Mouse (Mus musculus) ES-Bruce4 (cell line): ENCODE results near the gene Cpsf6. TPM values are rescaled to one million over a fixed set of nuclear protein-coding genes. Genes with fewer than 3 reads are reported as not detected.
A peak's percentile ranks its signal among the peaks of the same experiment; 100 is the strongest.

Experiments used
- H3K27ac ChIP-seq: 2 replicates; pipeline ENCODE4 v1.5.1; 2012; ENCODE audit warnings: low read length, inconsistent platforms; ENCODE audit not compliant: insufficient read depth
- H3K27me3 ChIP-seq: 2 replicates; pipeline ENCODE4 v1.6.1; 2012; ENCODE audit warnings: mild to moderate bottlenecking, low read length, inconsistent platforms; ENCODE audit not compliant: control insufficient read depth, poor library complexity, insufficient read depth, severe bottlenecking
- H3K36me3 ChIP-seq: 2 replicates; pipeline ENCODE4 v1.6.1; 2012; ENCODE audit warnings: inconsistent platforms, mild to moderate bottlenecking, low read length, moderate library complexity; ENCODE audit not compliant: control insufficient read depth, poor library complexity, insufficient read depth, severe bottlenecking
- H3K4me1 ChIP-seq: one replicate; pipeline ENCODE4 v1.8.1; 2011; ENCODE audit warnings: low read length; ENCODE audit not compliant: control insufficient read depth, insufficient read depth
- H3K4me3 ChIP-seq: 2 replicates; pipeline ENCODE4 v1.5.1; 2011; ENCODE audit warnings: low read depth, mild to moderate bottlenecking, low read length
- H3K9ac ChIP-seq: 2 replicates; pipeline ENCODE4 v1.6.1; 2012; ENCODE audit warnings: low read depth, mild to moderate bottlenecking, inconsistent platforms; ENCODE audit not compliant: poor library complexity, severe bottlenecking
- H3K9me3 ChIP-seq: replicated peaks from 2 replicates; pipeline ENCODE4 v1.6.1; 2012; ENCODE audit warnings: mild to moderate bottlenecking, low read length, inconsistent platforms; ENCODE audit not compliant: control insufficient read depth, poor library complexity, insufficient read depth, severe bottlenecking
- CTCF ChIP-seq: IDR thresholded peaks from one replicate; pipeline ENCODE4 v1.8.1; 2011; ENCODE audit warnings: low read depth, low read length
- EP300 ChIP-seq: IDR thresholded peaks from 2 replicates; pipeline ENCODE4 v1.6.1; 2011; ENCODE audit warnings: low read depth, low read length; ENCODE audit not compliant: insufficient read depth
- POLR2A ChIP-seq: IDR thresholded peaks from one replicate; pipeline ENCODE4 v1.8.1; 2011; ENCODE audit warnings: low read length; ENCODE audit not compliant: insufficient read depth
- polyA plus RNA-seq: library from polyadenylated mRNA; stranded (reverse); fragments of >200 nt; gene quantifications from 2 replicates; pipeline ENCODE4 v1.2.4, GENCODE M21; 2011; ENCODE audit warnings: low read depth; ENCODE audit not compliant: missing spikeins, insufficient read depth, insufficient read length

The Cpsf6 gene
- polyA plus RNA-seq, 1 experiment: 205 TPM

DNA sequence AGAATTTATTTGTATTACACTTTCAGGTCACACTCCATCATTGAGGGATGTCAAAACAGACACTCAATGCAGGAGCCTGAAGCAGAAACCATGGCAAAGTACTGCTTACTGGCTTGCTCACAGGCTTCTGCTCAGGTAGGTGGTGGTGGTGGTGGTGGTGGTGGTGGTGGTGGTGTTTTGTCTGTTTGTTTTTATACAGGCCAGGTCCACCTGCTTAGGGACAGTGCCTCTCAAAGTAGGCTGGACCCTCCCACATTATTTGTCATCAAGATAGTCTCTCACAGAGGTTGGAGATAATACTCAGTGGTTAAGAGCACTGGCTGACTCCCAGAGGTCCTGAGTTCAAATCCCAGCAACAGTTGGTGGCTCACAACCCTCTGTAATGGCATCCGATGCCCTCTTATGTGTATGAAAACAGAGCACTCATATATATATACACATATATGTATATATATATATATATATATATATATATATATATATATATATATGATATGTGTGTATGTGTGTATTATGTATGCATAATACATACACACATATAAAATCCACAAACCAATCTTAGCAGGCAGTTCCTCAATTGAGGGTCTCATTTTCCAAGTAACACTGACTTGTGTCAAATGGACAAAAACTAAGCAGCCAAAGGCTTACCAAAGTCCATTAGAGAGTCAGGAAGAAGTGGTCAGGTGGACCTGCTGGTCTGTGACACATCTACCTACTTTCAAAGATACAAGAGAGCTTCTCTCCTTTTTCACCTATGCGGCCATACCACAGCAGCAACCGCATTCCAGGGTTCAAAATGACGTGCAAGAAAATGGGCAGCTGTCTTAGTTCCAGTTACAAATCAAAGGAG, 1.1 kb upstream of the Cpsf6 start:
- Histone ChIP-seq H3K27ac (no peak overlapping the region), H3K36me3 (no peaks in the 10 kb centered on the region), H3K27me3 (no peaks in the 10 kb centered on the region), H3K9ac (no peak overlapping the region), H3K9me3 (no peaks in the 10 kb centered on the region), H3K4me3 (no peak overlapping the region), H3K4me1 (peaks cover 2% of the 10 kb centered on the region)
- TF ChIP-seq POLR2A (no peak), EP300 (no peak), CTCF (no peak)

DNA sequence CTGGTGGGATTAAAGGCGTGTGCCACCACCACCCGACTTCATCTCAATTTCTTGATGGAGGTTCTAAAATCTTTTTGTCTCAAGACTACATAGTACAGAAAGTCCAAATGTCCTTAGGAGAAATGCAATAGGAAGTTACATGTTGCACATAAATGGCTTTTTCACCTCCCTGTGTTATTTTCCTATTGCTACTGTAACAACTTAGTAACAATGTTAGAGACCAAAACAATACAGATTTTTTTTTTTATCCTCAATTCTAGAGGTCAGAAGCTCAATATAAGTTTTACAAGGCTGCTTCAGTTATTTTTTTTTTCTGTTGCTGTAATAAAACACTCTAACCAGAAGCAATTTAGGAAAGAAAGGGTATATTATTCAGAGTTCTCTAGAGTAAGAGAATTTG, 374 bp downstream of the Cpsf6 start:
- H3K9ac ChIP-seq: no peak overlapping the region
- TF ChIP-seq EP300: no peak
- TF ChIP-seq POLR2A: no peak
- TF ChIP-seq CTCF: no peak
- peaks cover 2% of the 10 kb centered on the region for H3K4me1 ChIP-seq
- no peaks in the 10 kb centered on the region for H3K36me3 ChIP-seq
- H3K27ac ChIP-seq: no peak overlapping the region
- no peaks in the 10 kb centered on the region for H3K27me3 ChIP-seq
- no peak overlapping the region for H3K4me3 ChIP-seq
- no peaks in the 10 kb centered on the region for H3K9me3 ChIP-seq

DNA sequence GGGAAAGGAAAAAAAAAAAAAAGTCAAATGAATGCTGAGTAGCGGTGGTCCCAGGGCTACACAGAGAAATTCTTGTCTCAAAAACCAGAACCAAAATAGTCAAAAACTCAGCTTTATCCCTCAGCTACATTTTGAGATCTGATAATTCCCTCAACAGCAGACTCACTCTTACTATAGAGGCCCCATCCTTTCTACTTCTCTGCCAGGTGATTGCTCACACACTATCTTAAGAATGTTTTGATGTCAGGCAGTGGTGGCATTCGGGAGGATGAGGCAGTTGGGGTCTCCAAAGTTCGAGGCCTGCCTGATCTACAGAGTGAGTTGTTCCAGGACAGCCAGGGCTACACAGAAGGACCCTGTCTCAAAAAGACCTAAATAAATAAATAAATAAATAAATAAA, 1.2 kb downstream of the Cpsf6 start:
- H3K4me3 ChIP-seq: peak overlapping the region; percentile 15; the same call in 1 of the 2 replicates
- peaks cover 2% of the 10 kb centered on the region for H3K4me1 ChIP-seq
- H3K27ac ChIP-seq: no peak overlapping the region
- H3K27me3 ChIP-seq: no peaks in the 10 kb centered on the region
- H3K9me3 ChIP-seq: no peaks in the 10 kb centered on the region
- 0 out of 2 replicates have a peak overlapping the region, but pooled peaks have one; percentile 47 for H3K9ac ChIP-seq
- TF ChIP-seq EP300 (no peak), POLR2A (no peak), CTCF (no peak)
- H3K36me3 ChIP-seq: no peaks in the 10 kb centered on the region

DNA sequence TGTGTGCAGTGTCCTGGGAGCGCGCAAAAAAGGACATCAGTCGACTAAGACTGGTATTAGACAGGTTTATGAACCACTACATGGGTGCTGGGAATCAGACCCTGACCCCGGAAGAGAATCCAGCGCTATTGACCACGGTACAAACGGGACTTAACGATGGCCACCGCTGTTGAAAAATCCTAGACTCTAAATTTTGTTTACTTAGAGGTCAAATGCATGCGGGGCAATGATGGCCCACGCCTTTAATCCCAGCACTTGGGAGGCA, 1.6 kb downstream of the Cpsf6 start:
- no peak overlapping the region for H3K27ac ChIP-seq
- no peak for TF ChIP-seq CTCF
- no peak for TF ChIP-seq EP300
- TF ChIP-seq POLR2A: no peak
- H3K27me3 ChIP-seq: no peaks in the 10 kb centered on the region
- H3K4me1 ChIP-seq: peaks cover 2% of the 10 kb centered on the region
- no peak overlapping the region for H3K4me3 ChIP-seq
- H3K36me3 ChIP-seq: no peaks in the 10 kb centered on the region
- H3K9me3 ChIP-seq: no peaks in the 10 kb centered on the region
- 0 out of 2 replicates have a peak overlapping the region, but pooled peaks have one; percentile 63 for H3K9ac ChIP-seq

DNA sequence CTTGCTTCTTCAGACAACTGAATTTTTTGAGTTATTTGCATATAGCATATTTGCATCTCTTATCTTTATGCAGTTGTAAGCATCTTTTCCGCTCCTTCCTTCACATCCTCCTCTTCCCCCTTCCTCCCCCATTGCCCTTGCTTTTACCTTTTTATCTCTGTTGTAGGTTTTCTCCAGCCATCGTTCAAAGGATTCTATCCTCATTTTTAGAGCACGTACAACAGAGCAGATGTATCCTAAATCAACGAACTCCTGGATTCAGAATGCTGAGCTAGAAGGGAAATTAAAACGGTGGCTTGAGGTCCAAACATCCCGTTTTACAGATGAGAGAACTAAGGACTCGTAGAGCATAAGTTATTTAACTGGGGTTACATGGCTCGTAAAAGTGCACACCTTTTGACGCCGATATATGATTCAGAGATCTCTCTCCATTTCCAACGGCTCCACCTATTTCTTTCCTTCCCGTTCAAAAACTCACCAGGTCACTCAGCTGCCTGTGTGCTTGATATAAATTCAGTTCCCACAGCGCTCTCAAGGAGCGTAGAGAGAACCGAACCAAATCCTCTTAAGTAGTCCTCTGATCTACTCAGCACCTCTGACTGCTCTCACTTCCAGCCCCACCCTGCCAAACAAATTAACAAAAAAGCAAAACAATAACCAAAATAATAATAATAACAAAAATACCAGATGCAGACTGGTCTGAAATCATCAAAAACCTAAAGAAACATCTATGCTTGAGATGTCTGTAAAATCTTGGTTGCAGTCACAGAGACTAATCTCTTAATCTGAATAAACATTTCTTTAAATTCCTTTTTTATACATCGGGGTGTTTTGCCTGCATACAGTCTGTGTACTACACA, 2.2 kb downstream of the Cpsf6 start:
- Histone ChIP-seq H3K27me3 (no peaks in the 10 kb centered on the region), H3K4me1 (peaks cover 2% of the 10 kb centered on the region), H3K9me3 (no peaks in the 10 kb centered on the region), H3K4me3 (no peak overlapping the region), H3K9ac (peak overlapping the region; percentile 63), H3K27ac (peak overlapping the region; percentile 86), H3K36me3 (no peaks in the 10 kb centered on the region)
- no peak for TF ChIP-seq POLR2A
- TF ChIP-seq CTCF: no peak
- TF ChIP-seq EP300: no peak
